8 mouse cellular contexts compared by ENCODE assay signal in genomic region chr1:120093482-120094134, GRCm38 (mm10). TPM values are rescaled to one million over a fixed set of nuclear protein-coding genes. Genes with fewer than 3 reads are reported as not detected.
DNase-seq lines count a peak whose midpoint lies in the region; ATAC-seq and TF ChIP-seq lines count a peak whose summit lies in the region.
"Not testable (repeated sequence)": the region's sequence is repeated elsewhere in the genome, so short reads cannot be mapped to it uniquely, and the experiment has no call there.

No protein-coding gene starts in this region.

- TF ChIP-seq EP300 in MEL (IDR thresholded peaks at IDR 0.05; ENCODE audit: low read depth in 1 of 2, low read length in 2 of 2); lung, postnatal 0 days (IDR thresholded peaks at IDR 0.05): not testable (repeated sequence)

- not testable (repeated sequence) for H3K4me1 ChIP-seq in MEL (ENCODE audit: control insufficient read depth in 1 of 2, insufficient read depth in 2 of 2, low read length in 2 of 2); forebrain, embryonic 15.5 days; lung, postnatal 0 days (ENCODE audit: insufficient read depth, low read depth, low read length)

- peak; percentile 87 for TF ChIP-seq RAD21 in MEL (IDR thresholded peaks at IDR 0.05; ENCODE audit: low read depth, low read length)

- H3K9ac ChIP-seq in MEL (ENCODE audit: control insufficient read depth, low read depth, low read length, poor library complexity, severe bottlenecking); forebrain, embryonic 15.5 days (replicated peaks); lung, postnatal 0 days (replicated peaks; ENCODE audit: low read depth): not testable (repeated sequence)

- not testable (repeated sequence) for H3K36me3 ChIP-seq in MEL (ENCODE audit: control insufficient read depth in 1 of 2, insufficient read depth in 2 of 2, low read length in 2 of 2); forebrain, embryonic 15.5 days; lung, postnatal 0 days (ENCODE audit: insufficient read depth, low read length)

- H3K4me3 ChIP-seq in MEL (ENCODE audit: control insufficient read depth in 1 of 2, insufficient read depth in 1 of 2, low read depth in 2 of 2, low read length in 2 of 2); forebrain, embryonic 15.5 days; lung, postnatal 0 days (ENCODE audit: low read depth, low read length): not testable (repeated sequence)

- peak; percentile 88 for DNase-seq in MEL (ENCODE audit: low read depth, low spot score)
- peak; percentile 73 for DNase-seq in cerebellum, adult 11 months
- peak; percentile 93 for DNase-seq in heart, postnatal 4 days
- DNase-seq in layer of hippocampus, postnatal 10 days (ENCODE audit: low spot score in 2 of 2): peak; percentile 89 to 92
- DNase-seq in lung, postnatal 0 days (ENCODE audit: low spot score): peak; percentile 83
- peak; percentile 83 for DNase-seq in retina, postnatal 1 day
- DNase-seq in thymus, postnatal 36 days: peak; percentile 68 to 73

- not testable (repeated sequence) for H3K27me3 ChIP-seq in MEL (ENCODE audit: control insufficient read depth in 1 of 2, insufficient read depth in 2 of 2, low read length in 2 of 2); forebrain, embryonic 15.5 days; lung, postnatal 0 days (replicated peaks; ENCODE audit: insufficient read depth, low read length)

- H3K27ac ChIP-seq in MEL (ENCODE audit: control insufficient read depth, low read depth, low read length); forebrain, embryonic 15.5 days (replicated peaks); lung, postnatal 0 days (ENCODE audit: low read length): not testable (repeated sequence)

- WGBS in forebrain, embryonic 15.5 days: 54% methylated on average over 11 of the region's 14 CpGs
- 52% methylated on average over 11 of the region's 14 CpGs for WGBS in lung, postnatal 0 days

- H3K79me2 ChIP-seq in MEL (ENCODE audit: control insufficient read depth, insufficient read depth, low read length, poor library complexity): not testable (repeated sequence)

- not testable (repeated sequence) for H3K4me2 ChIP-seq in forebrain, embryonic 15.5 days (replicated peaks); lung, postnatal 0 days (replicated peaks; ENCODE audit: low read depth, low read length)

- TF ChIP-seq POLR2A in MEL (IDR thresholded peaks at IDR 0.05; ENCODE audit: control insufficient read depth in 1 of 2, insufficient read depth in 1 of 2, low read depth in 1 of 2, low read length in 2 of 2, poor library complexity in 1 of 2): not testable (repeated sequence)

- peak; percentile 86 to 93 (median 93) for TF ChIP-seq CTCF in MEL (IDR thresholded peaks at IDR 0.05 in 2 of 3, conservative IDR thresholded peaks at IDR 0.05 in 1 of 3; ENCODE audit: control insufficient read depth in 1 of 3, insufficient read depth in 1 of 3, low read depth in 2 of 3, low read length in 3 of 3, poor library complexity in 1 of 3, severe bottlenecking in 1 of 3)
- TF ChIP-seq CTCF in lung, postnatal 0 days (IDR thresholded peaks at IDR 0.05): peak; percentile 96

- peak; percentile 63 for ATAC-seq in forebrain, embryonic 15.5 days (replicated peaks)
- peak; percentile 74 for ATAC-seq in lung, postnatal 0 days

- not testable (repeated sequence) for H3K9me3 ChIP-seq in MEL (replicated peaks; ENCODE audit: insufficient read depth, low read length); forebrain, embryonic 15.5 days; lung, postnatal 0 days (ENCODE audit: low read length)

TF ChIP-seq in MEL, 35 proteins besides CTCF, POLR2A, EP300 and RAD21:
- TF ChIP-seq ZC3H11A (IDR thresholded peaks at IDR 0.05; ENCODE audit: low read depth, low read length) (peak; percentile 74), SMC3 (IDR thresholded peaks at IDR 0.05; ENCODE audit: low read depth, low read length) (peak; percentile 81)

RNA-seq across cellular contexts. Expression of gene Tmem37, which starts 19.7 kb away (rescaled TPM):
- 2.6 TPM in 2 replicates for total RNA-seq in MEL (2012; rRNA removed)
- polyA plus RNA-seq in MEL (2012; ENCODE audit: insufficient read depth in 1 of 2, insufficient read length in 2 of 2, low read depth in 1 of 2, low replicate concordance in 2 of 2, missing spikeins in 1 of 2): 1 to 10 TPM in 1 of 2 experiments, not detected in 1; 9.1 TPM
- 4.5 and 5.8 TPM in 2 replicates for polyA plus RNA-seq in forebrain, embryonic 15.5 days (2015; fragmentation: Nextera tagmentation; extraction: Ambion mirVana)
- total RNA-seq in heart, postnatal 4 days (2021): 1 to 10 TPM; 3.6 to 5.5 TPM
- 1 to 10 TPM; 1.0 to 2.0 TPM for total RNA-seq in layer of hippocampus, postnatal 10 days (2021)
- 121 and 127 TPM in 2 replicates for polyA plus RNA-seq in lung, postnatal 0 days (2015; fragmentation: Nextera tagmentation; extraction: Ambion mirVana)

RNA-seq across cellular contexts. Expression of gene Dbi, which starts 27.3 kb away (rescaled TPM):
- 164 and 220 TPM in 2 replicates for total RNA-seq in MEL (2012; rRNA removed)
- 100 to 1,000 TPM in 1 of 2 experiments, not detected in 1; 149 TPM for polyA plus RNA-seq in MEL (2012; ENCODE audit: insufficient read depth in 1 of 2, insufficient read length in 2 of 2, low read depth in 1 of 2, low replicate concordance in 2 of 2, missing spikeins in 1 of 2)
- 1,549 and 1,577 TPM in 2 replicates for polyA plus RNA-seq in forebrain, embryonic 15.5 days (2015; fragmentation: Nextera tagmentation; extraction: Ambion mirVana)
- total RNA-seq in heart, postnatal 4 days (2021): 100 to 1,000 TPM; 404 to 419 TPM
- 100 to 1,000 TPM; 611 to 668 TPM for total RNA-seq in layer of hippocampus, postnatal 10 days (2021)
- polyA plus RNA-seq in lung, postnatal 0 days (2015; fragmentation: Nextera tagmentation; extraction: Ambion mirVana): 646 and 687 TPM in 2 replicates

RNA-seq across cellular contexts. Expression of gene 3110009E18Rik, which starts 27.4 kb away (rescaled TPM):
- 13.8 and 15.1 TPM in 2 replicates for total RNA-seq in MEL (2012; rRNA removed)
- polyA plus RNA-seq in MEL (2012; ENCODE audit: insufficient read depth in 1 of 2, insufficient read length in 2 of 2, low read depth in 1 of 2, low replicate concordance in 2 of 2, missing spikeins in 1 of 2): 10 to 100 TPM in 1 of 2 experiments, not detected in 1; 16.5 TPM
- polyA plus RNA-seq in forebrain, embryonic 15.5 days (2015; fragmentation: Nextera tagmentation; extraction: Ambion mirVana): 25.5 and 26.0 TPM in 2 replicates
- total RNA-seq in heart, postnatal 4 days (2021): 10 to 100 TPM in 1 of 2 experiments, 1 to 10 TPM in 1; 6.6 to 10.3 TPM
- total RNA-seq in layer of hippocampus, postnatal 10 days (2021): 1 to 10 TPM; 7.1 to 8.7 TPM
- polyA plus RNA-seq in lung, postnatal 0 days (2015; fragmentation: Nextera tagmentation; extraction: Ambion mirVana): 10.7 and 12.5 TPM in 2 replicates
